Mouse (Mus musculus) cerebellum, adult 9-10 months (tissue): ENCODE data around the gene Pon2.
"Not testable (repeated sequence)": the region's sequence is repeated elsewhere in the genome, so short reads cannot be mapped to it uniquely, and the experiment has no call there.

Experiments used
- DNase-seq: peaks from one replicate; pipeline ENCODE4 v3.0.0; 2022

The Pon2 gene

DNA sequence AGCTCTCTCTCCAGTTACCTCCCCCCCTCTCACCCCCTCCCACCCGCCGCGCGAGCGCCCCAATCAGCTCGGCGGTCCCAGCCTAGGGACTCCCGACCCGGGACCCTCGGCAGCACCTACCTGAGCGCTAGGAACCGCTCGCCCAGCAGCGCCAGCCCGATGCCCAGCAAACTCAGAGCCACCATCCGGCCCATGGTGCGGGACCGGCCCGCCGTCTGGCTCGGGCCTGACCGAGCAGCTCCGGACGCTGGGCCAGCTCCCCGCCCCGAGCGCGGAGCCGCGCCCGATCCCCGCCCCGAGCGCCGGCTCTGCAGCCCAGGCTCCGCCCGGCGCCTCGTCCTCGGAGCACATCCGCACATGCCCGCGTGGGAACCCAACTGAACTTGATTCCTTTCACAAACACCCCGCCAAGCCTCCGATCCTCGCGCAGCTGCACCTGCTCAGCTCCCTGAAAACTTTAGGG is at the start of gene Pon2:
Gene Pon2, minus strand, starts transcription at position 364 of the 463 bp plus-strand sequence.
- DNase-seq = no peak

DNA sequence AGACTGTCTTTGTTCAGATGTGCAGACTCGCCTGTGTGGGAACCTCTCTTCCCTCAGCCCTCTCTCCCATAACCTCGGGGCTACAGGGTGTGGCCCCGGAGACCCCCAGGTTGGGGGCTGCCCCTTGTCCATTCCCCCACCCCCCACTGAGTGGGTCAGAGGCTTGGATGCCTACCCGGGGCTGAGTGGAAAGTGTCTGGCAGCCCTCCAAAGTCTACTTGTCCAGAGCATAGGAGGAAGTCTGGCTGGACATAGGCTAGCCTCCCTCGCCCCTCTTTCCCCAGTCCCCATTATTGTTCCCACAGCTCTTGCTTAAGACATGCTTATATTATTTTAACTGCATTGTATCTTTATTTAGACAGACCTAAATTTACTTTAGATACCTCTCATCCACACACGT is 46.0 kb upstream of the Pon2 start:
- no peak for DNase-seq

DNA sequence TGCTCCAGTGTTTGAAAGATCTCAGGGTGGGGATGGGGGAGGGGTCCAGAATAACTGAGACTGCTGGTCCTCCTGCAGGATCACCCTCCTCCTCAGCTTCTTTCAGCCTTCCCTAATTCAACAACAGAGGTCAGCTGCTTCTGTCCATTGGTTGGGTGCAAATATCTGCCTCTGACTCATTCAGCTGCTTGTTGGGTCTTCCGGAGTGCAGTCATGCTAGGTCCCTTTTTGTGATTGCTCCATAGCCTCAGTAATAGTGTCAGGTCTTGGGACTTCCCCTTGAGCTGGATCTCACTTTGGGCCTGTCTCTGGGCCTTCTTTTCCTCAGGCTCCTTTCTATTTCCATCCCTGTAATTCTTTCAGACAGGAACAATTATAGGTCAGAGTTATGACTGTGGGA is 41.0 kb upstream of the Pon2 start:
- DNase-seq = not testable (repeated sequence)

DNA sequence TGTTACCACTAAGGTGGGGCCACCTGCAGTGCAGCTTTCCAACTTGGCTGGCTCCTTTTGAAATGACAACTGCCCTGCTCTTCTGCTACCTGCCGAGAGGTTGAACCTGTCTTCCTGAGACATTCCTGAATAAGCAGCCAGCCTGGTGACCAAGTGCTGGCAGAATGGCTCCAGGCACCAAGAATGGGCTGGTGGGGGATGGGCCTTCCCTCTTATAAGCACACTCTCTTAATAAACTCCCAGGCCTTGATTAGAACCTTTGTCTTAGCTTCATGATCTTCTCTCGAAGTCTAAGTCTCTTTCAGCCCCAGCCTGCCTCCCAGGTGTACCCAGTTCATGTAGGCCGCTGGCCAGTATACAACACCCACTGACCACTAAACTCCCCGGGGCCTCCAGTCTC is 40.5 kb upstream of the Pon2 start:
- DNase-seq = not testable (repeated sequence)

DNA sequence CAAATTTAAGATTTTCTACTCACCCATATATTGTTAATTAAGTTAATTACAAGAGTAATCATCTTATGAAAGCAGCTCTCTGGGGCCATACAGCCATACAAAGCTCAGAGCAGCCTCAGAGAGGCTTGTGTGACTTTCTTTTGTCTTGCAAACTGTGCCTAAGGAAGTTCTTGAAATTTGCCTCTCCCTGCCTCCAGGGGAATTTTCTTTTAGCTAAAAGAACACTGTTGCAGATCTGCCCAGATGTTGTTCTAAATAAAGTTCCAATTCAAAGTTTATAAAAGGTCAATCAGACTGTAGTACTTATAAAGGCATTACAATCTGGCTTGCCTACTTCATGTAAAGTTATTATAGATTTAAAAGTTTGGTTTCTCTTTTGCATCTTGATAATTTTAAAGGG is 37.8 kb upstream of the Pon2 start:
- DNase-seq = not testable (repeated sequence)

DNA sequence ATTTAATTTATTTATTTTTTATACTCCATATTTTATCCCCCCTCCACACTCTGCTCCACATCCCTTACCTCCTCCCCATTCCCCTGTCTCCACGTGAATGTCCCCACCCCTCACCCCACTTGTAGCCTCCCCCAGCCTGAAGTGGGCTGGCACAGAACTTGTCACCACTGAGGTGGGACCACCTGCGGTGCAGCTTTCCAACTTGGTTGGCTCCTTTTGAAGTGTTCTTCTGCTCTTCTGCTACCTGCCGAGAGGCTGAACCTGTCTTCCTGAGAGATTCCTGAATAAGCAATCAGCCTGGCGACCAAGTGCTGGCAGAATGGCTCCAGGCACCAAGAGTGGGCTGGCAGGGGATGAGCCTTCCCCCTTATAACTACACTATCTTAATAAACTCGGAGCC is 35.8 kb upstream of the Pon2 start:
- DNase-seq = no peak

DNA sequence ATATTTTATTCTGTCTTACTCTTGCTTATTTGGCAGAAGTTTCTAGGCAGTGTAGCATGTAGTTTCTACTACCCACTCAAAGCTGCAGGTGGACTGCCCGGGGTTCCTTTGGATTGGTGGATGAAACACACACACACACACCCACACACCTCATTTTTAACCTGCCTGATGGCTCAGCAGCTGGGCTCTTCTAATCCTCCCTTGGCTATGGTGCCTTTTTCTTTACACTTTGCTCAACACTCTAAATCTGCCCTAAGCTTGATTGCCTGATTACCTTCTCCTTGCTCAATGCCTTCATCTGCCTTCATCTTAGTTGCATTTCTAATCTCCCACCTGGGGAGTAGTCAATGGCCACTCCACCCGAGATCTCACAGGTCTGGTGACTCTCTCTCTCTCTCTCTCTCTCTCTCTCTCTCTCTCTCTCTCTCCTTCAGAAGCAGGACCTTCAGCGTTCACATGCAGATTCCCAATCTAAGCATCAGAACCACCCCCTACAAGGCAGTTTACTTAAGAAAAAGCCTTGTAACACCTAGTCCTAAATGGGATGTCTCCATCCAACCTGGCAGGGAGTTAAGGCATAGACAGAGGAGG is 34.4 kb upstream of the Pon2 start:
- no peak for DNase-seq

DNA sequence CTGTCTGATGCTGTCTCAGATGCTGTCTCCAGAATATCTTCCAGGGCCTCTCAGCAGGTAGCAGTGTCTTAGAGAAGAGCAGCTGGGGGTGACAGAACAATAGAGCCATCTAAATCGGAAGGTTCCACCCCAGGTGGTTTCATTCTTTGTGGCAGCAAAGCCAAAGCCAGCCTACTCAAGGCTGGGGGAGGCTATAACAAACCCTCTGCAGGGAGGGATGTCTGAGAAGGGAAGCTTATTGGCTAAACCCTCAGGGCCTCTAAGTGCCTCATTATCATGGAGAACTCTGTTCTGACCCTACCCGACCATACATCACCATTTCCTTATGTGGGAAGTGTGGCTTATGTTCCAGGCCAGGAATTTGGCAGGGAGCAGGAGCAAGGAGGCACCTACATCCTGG is 26.9 kb upstream of the Pon2 start:
- no peak for DNase-seq

DNA sequence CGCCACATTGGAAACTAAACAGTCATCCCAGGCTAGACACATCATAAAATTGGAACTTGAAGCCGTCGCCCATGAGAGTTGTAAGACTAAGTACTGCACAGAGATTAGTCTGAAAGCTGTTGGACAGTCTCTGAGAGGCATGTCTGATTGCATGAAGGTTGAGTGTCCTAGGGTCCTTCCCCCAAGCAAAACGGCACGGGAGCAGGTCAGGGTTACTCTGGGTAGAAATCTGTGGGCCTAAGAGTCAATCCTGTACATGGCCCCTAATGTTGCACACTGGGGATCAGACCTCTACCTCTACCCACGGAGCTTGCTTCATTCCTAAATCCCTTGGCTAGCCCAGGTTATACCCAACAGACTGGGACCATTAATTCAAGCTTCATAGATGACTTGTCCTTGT is 25.8 kb upstream of the Pon2 start:
- DNase-seq = not testable (repeated sequence)

DNA sequence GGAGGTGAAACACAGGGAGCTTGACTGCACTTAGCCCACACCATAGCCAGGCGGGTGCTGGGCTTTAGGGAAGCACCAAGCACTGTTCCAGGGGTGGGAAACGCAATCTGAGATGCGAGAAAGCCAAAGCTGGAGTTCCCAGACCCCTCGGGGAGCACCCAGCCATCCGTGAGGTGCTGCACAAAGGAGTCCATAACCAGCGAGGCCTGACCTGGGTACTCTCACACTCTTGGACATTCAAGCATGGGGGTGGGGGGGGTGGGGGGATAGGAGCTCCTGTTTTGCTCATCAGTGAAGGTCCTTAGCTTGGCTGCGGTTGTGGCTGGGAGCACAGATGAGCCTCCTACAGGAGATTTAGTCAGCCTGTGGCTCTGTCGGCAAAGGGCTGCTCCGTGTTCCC is 18.4 kb upstream of the Pon2 start:
- DNase-seq = no peak

DNA sequence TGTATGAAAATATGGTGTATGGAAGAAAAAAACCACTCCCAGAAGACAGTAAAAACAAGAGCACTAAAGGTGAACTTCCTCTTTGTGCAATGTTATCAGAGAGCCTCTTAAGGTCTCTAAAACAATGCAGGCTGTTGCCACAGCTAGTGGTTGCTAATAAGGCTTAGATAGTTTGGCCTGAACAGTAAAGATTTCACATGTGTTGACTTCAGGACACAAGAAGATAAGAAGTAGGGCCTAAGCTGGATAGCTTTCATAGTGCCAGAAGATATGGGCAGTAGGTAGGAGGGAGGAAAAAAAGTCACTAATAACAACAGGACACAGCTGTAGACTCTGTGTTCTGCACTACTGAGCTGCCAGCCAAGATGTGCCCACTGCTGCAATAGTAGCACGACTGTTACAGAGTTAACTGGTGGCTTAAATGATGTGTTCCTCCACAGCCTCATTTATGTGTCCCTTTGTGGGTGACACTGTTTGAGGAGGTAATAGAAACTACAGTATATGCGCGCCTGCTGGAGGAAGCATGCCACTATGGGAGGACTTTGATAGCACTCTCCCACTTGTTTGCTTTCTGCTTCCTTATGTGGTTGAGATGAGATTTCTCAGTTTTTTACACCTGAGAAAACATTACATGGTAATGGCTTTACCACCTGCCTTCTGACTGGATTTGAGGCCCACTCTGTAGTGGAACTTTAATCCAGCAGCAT is 17.0 kb upstream of the Pon2 start:
- no peak for DNase-seq

DNA sequence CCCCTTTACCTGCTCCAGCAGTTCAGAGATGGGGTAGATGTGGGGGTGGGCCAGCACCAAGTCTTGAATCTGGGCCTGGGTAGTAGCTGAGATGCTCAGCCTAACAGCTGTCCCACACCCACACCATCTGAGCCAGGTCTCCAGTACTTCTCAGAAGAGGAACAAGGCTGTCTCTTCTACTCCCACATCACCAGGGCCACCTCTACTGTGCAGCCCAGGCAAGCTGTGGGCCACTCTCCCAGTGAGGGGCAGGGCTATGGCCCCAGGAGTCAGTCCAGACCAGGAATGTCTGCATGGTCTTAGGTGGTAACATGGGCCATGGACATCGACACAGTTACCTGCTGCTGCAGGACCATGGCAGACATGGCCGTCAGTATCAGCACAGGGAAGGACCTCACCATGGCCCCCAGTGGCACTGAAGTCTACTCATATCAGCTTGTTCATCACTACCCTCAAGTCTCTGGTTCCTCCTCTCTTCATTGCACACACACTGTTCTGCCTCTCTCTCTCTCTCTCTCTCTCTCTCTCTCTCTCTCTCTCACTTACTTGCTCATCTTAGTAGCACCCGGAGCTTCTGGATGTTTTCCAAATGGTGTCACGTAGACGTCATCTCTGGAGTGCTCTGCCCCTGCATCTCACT is 15.8 kb upstream of the Pon2 start:
- no peak for DNase-seq

DNA sequence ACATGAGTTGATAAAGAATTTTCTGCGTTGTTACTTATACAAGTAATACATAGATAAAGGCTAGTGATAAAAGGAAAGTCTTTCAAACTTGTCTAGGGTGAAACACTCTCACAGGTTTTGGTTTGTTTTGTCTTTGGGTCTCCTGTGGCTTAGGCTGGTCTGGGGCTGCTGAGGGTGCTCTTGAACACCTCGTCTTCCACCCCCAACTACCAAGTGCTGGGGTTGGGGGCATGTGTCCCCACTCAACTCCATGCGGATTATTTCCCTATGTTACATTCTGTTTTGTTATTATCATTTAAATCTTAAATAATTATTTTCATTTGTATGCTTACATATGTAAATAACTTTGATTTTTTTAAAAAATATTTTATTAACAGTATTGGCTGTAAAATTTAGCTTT is 12.2 kb upstream of the Pon2 start:
- no peak for DNase-seq

DNA sequence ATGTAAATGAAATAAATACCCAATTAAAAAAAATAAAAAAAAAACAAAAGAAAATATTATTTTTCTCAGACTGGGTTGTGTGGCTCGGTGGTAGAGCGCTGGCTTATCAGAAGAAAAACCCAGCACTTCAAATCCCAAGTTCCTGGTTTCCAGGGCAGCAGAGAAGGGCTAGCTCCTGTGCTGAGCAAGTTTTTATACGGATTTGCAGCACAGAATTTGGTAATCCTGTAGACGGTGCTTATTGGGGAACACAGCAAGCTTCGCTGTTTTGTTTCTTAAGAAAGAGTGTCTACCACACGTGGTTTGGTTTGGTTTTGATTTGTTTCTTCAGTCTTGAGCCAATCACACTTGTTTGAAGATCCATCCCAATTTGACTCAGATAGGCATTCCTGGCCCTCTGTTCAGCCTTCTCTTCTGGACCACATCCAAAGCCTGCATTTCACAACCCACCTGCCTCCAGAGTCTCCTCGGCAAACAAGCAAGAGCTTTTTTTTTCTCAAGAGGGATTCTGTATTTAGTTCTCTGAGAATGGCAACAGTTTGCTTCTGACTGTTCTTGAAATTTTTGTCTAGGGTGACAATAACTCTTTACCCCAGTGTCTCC is 11.4 kb upstream of the Pon2 start:
- no peak for DNase-seq

DNA sequence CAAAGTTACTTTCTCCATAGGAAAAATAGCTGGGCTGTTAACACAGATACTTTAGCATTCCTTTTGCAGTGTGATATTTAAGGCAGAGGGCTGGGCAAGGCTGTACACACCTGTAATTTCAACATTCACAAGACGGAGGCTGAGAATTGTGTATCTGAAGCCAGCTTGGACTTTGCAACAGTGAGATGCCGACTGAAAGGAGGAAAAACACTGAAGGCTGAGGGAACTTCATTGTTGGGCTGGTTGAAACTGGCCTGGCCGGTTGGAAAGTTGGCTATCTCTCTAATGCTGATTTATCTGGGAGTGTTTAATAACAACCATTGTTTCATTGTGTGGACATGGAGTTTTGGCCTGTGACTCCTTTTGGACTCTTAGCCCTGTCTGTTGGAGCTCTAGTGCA is 7.7 kb upstream of the Pon2 start:
- DNase-seq = no peak

DNA sequence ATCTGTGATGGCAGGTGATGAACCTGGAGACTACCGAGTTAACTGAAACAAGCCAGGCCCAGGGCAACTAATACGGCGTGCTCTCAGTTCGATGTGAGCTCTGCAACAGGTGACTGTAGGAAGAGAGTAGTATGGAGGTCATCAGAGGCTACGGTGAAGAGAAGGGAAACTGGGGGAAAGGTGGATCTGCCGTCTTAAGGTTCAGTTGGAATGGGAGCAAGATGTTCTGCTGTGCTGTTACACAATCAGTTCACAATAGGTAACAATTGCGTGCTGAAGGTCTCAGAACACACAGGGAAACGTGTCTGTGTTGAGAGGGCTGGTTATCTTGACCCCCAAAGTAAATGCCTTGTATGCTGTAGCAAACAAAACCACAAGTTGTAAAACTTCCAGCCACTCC is 6.7 kb upstream of the Pon2 start:
- DNase-seq = no peak

DNA sequence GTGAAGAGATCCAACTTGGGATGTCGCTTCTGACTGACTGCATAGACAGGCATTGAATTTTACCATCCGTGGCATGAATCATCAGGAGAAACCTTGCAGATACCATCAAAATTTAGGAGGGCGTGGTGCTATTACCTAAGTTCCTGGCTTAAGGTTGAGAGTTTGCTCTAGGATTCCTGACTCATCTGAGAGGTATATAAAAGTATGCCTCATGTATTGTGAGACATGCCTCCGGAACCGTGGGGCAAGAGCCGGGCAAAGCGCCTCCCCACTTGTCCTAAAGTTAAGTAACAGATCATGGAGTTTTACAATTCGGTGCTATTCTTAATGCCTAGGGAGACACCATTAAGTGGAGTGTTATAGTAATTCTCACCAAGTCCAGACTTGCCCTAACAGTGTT is 2.4 kb upstream of the Pon2 start:
- no peak for DNase-seq

DNA sequence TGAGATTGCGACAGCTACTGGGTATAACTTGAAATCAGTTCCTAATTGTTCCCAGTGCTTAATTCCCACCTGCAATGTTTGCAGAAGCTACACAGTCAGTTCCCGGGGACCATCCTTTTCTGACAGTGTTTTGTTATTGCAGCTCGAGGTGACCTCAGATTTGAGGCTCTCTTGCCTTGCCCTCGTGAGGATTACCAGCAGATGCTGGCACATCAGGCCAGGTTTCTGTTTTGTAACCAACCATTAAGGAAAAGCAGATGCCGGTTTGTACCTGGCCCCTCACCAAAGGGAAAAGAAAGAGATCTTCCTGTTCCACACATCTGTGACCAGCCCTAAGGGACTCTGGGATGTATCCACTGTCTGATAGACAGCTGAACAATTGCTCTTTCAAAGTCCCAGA is 1.3 kb upstream of the Pon2 start:
- DNase-seq = no peak

DNA sequence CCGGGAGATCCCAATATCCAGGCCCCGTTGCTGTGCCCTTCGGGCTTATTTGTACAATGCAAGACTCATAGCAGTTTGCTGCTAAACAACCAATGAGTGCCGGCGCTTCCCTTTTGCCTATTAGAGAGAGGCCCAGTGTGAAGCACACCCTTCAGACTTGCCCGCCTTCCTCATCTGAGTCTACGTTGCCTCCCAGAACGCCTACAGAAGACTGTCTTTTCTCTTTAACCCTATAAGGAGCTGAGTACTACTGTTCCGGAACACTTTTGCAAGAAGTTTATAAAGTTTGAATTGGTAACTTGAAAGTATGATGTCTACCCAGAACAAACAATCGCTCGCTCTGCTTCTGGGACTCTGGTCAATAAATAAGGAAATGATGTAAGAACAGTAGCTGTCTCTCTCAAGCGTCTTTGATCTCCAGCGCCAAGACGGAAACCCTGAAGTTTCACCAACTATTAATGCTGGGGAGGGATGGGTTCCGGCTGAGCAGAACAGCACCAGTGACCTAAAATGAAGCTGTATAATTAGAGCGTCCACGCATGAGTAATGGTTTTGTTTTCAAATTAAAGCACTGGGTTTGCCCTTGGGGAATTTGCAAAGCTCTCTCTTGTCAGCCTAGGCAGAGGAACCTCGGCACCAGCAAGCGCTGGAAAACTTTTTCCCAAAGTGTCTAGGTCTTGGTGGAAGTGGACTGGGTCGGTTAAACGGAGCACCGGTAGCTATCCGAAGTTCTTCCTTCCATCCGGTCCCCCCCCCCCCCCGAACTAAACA is 749 bp downstream of the Pon2 start:
- DNase-seq = no peak

DNA sequence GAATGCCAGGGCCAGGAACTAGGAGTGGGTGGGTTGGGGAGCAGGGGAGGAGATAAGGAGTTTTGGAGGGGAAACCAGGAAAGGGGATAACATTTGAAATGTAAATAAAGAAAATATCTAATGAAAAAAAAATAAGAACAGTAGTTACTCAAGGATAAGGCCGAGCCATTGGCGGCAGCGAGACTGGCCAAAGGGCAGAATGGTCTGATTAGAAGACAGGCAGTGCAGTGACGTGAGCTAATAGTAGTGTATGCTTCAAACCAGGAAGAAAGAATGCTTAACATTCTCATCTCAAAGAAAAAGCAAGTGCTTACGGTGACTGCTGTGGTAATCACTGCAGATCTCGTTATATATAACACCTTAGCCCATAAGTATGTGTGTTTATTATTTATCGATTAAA is 2.2 kb downstream of the Pon2 start:
- no peak for DNase-seq

DNA sequence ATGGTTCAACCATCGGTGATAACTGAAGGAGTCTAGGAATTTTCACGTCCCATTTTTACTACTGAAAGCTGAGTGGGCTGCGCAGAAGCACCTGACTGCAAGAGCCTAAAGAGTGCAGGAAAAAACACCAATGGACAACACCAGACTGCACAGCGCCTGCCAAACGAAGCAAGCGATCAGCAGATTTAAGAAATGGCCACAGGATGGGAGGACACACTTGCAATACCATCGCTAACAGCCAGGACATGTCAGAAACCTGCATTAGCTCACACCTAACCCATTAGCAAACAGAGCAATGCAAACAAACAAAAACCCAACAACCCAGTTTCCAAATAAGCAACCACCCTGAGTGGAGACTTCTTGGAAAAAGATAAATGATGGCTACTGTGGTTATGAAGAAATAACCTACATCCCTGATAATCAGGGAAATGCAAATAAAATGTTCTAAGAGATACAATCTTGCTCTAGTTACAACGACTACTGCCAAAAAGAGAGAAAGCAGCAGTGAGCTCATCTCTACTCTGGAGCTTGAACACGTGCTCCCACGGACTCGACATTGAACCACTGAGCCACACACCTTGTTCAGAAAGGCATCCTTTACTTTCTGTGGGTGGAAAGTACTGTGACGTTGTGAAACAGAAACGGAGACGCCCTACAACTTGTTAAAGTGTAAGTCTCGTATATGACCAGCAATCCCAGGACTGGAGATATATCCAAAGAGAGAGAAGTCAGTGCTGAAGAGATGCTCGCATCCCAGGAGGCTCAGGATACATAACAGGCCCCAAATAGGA is 3.4 kb downstream of the Pon2 start:
- DNase-seq = no peak

DNA sequence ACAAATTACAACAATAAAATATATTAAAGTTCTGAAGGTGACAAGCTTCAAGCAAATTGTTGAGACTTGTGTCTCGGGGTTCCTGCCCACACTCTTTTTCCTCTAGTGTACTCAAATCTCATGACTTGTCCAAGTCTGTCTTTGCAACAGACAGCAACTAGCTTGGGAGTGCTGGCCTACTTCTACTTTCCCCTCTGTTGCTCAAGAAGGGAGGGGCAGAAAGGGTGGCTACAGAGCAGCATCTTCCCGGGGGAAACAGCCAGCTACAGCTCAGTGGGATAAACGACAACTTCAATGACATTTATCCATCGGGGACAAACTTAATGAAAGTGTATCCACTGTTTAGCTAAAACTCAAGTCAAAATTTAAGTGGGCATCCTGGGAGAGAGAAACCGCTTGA is 5.4 kb downstream of the Pon2 start:
- DNase-seq = no peak
